In the genomic region with DNA sequence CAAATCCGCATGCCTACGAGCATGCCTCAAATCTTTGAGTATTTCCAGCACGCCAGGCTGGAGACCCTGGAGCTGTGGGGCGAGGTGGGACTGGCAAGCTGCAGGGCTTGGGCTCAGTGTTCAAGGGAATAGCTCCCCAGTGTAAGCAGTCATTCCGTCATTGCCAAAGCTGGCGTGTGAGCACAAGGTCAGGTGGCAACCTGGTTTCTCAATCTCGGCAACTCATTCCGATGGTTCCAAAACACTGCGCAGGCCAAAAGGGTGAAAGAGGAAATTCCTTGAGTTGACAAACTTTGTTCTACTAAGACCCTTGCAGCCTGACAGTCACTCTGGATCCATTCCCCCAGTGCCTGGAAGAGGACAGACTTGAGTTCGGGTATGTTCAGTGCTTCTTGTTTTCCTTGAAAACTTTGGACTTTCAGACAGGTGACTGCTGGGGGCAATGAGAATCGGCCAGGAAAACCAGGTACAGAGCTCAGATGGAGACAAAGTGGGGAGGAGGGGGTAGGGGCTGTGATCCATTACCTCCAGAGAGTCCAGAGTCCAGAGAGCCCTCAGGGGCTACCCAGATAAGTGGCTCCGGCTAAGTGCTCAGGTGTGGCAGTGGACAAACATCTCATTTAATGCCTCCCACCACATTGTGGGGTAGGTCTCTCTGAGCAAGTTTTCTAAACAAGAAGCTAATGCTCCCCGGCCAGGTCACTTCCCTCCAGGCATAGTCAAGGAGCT, we compare ENCODE assay signal across 15 mouse cellular contexts. TPM values are rescaled to one million over a fixed set of nuclear protein-coding genes. Genes with fewer than 3 reads are reported as not detected.
A peak's percentile ranks its signal among the peaks of the same experiment; 100 is the strongest.
DNase-seq lines count a peak whose midpoint lies in the region; ATAC-seq and TF ChIP-seq lines count a peak whose summit lies in the region.
"Had no signal": no experiment of that assay in that cellular context is flagged by ENCODE, and none has a peak within 500 bp of the region (broad histone marks: within the 10 kb centered on the region; RNA-seq: fewer than 3 reads in every experiment).

No protein-coding gene starts in this region.

- no peaks in the 10 kb centered on the region for H3K9me3 ChIP-seq in intestine, embryonic 15.5 days
- no peaks in the 10 kb centered on the region for H3K9me3 ChIP-seq in lung, postnatal 0 days (ENCODE audit: low read length)
- H3K9me3 ChIP-seq: forebrain, embryonic 10.5 days; hindbrain, embryonic 12.5 days; neural tube, embryonic 13.5 days had no signal

- H3K4me3 ChIP-seq in intestine, embryonic 15.5 days (replicated peaks): no peak overlapping the region
- H3K4me3 ChIP-seq in lung, postnatal 0 days (ENCODE audit: low read depth, low read length): no peak overlapping the region
- H3K4me3 ChIP-seq: forebrain, embryonic 10.5 days; hindbrain, embryonic 12.5 days; neural tube, embryonic 13.5 days had no signal

- 65% methylated on average over 13 of the region's 13 CpGs for WGBS in intestine, embryonic 15.5 days
- WGBS in lung, postnatal 0 days: 73% methylated on average over 13 of the region's 13 CpGs

- H3K27me3 ChIP-seq in intestine, embryonic 15.5 days (replicated peaks): no peaks in the 10 kb centered on the region
- no peaks in the 10 kb centered on the region for H3K27me3 ChIP-seq in lung, postnatal 0 days (replicated peaks; ENCODE audit: insufficient read depth, low read length)

- peak overlapping the region; percentile 42 for H3K27ac ChIP-seq in intestine, embryonic 15.5 days
- H3K27ac ChIP-seq in lung, postnatal 0 days (ENCODE audit: low read length): no peak overlapping the region
- H3K27ac ChIP-seq: forebrain, embryonic 10.5 days; hindbrain, embryonic 12.5 days; neural tube, embryonic 13.5 days had no signal

- no peak overlapping the region for H3K9ac ChIP-seq in intestine, embryonic 15.5 days
- no peak overlapping the region for H3K9ac ChIP-seq in lung, postnatal 0 days (replicated peaks; ENCODE audit: low read depth)
- H3K9ac ChIP-seq: hindbrain, embryonic 12.5 days; neural tube, embryonic 13.5 days had no signal

- no peak for TF ChIP-seq CTCF in lung, postnatal 0 days (IDR thresholded peaks at IDR 0.05)

- ATAC-seq in intestine, embryonic 15.5 days: peak; percentile 83
- ATAC-seq in lung, postnatal 0 days: no peak

- H3K4me1 ChIP-seq in intestine, embryonic 15.5 days (replicated peaks): peaks cover 11% of the 10 kb centered on the region; the same call in 1 of the 2 replicates
- H3K4me1 ChIP-seq in lung, postnatal 0 days (ENCODE audit: insufficient read depth, low read depth, low read length): no peaks in the 10 kb centered on the region
- H3K4me1 ChIP-seq: forebrain, embryonic 10.5 days; hindbrain, embryonic 12.5 days had no signal

- peak; percentile 50 to 59 for DNase-seq in heart, adult 18-20 months
- no peak for DNase-seq in heart, postnatal 4 days
- peak; percentile 79 for DNase-seq in adrenal gland, adult 8-10 months
- peak; percentile 31 for DNase-seq in lung, postnatal 0 days (ENCODE audit: low spot score)
- no peak for DNase-seq in spleen, postnatal 36 days (ENCODE audit: low spot score in 2 of 2)
- no peak for DNase-seq in frontal cortex, postnatal 36 days (ENCODE audit: low spot score in 2 of 2)
- no peak for DNase-seq in left cerebral cortex, adult 18-20 months (ENCODE audit: low spot score in 2 of 2)
- DNase-seq: cerebellum, adult 18-20 months; left cerebral cortex, postnatal 4 days had no signal

- H3K36me3 ChIP-seq in intestine, embryonic 15.5 days: no peaks in the 10 kb centered on the region
- no peaks in the 10 kb centered on the region for H3K36me3 ChIP-seq in lung, postnatal 0 days (ENCODE audit: insufficient read depth, low read length)
- H3K36me3 ChIP-seq: forebrain, embryonic 10.5 days; hindbrain, embryonic 12.5 days; neural tube, embryonic 13.5 days had no signal

- no peak for TF ChIP-seq EP300 in lung, postnatal 0 days (IDR thresholded peaks at IDR 0.05)

- peak overlapping the region; percentile 0; the same call in 1 of the 2 replicates for H3K4me2 ChIP-seq in intestine, embryonic 15.5 days (replicated peaks)
- H3K4me2 ChIP-seq in lung, postnatal 0 days (replicated peaks; ENCODE audit: low read depth, low read length): no peak overlapping the region
- H3K4me2 ChIP-seq: hindbrain, embryonic 12.5 days; neural tube, embryonic 13.5 days had no signal

RNA-seq across cellular contexts. Expression of gene A930018P22Rik, which starts 6.4 kb away (rescaled TPM):
- total RNA-seq in heart, adult 18-20 months (2021): under 1 TPM in 1 of 2 experiments, not detected in 1; 0.89 TPM
- total RNA-seq in heart, postnatal 4 days (2021): under 1 TPM; 0.68 to 0.69 TPM
- total RNA-seq in adrenal gland, adult 8-10 months (2022): 1 to 10 TPM in 1 of 4 experiments, under 1 TPM in 3; 0.48 to 1.9 (median 0.78) TPM
- 0.24 TPM in 1 of 2 replicates, not detected in the other for polyA plus RNA-seq in intestine, embryonic 15.5 days (2015; fragmentation: Nextera tagmentation; extraction: Ambion mirVana)
- polyA plus RNA-seq in lung, postnatal 0 days (2015; fragmentation: Nextera tagmentation; extraction: Ambion mirVana): 0.14 TPM in 1 of 2 replicates, not detected in the other
- total RNA-seq in left cerebral cortex, adult 18-20 months (2021): not detected
- total RNA-seq: left cerebral cortex, postnatal 4 days; megakaryocyte progenitor cell, adult 5-6 weeks had no signal
- polyA plus RNA-seq: forebrain, embryonic 10.5 days; hindbrain, embryonic 12.5 days had no signal

RNA-seq across cellular contexts. Expression of gene Cd59a, which starts 33.4 kb away (rescaled TPM):
- total RNA-seq in heart, adult 18-20 months (2021): 10 to 100 TPM; 46.8 to 57.9 TPM
- total RNA-seq in heart, postnatal 4 days (2021): 10 to 100 TPM; 28.1 to 31.9 TPM
- total RNA-seq in adrenal gland, adult 8-10 months (2022): 100 to 1,000 TPM in 2 of 4 experiments, 10 to 100 TPM in 2; 91.8 to 151 (median 104) TPM
- polyA plus RNA-seq in intestine, embryonic 15.5 days (2015; fragmentation: Nextera tagmentation; extraction: Ambion mirVana): 30.5 and 30.6 TPM in 2 replicates
- 32.4 and 33.2 TPM in 2 replicates for polyA plus RNA-seq in lung, postnatal 0 days (2015; fragmentation: Nextera tagmentation; extraction: Ambion mirVana)
- total RNA-seq in left cerebral cortex, adult 18-20 months (2021): 1 to 10 TPM; 3.9 to 6.2 TPM

RNA-seq across cellular contexts. Expression of gene Cd59b, which starts 59.3 kb away (rescaled TPM):
- 1 to 10 TPM; 2.9 to 3.7 TPM for total RNA-seq in heart, adult 18-20 months (2021)
- total RNA-seq in heart, postnatal 4 days (2021): 1 to 10 TPM; 1.2 to 1.8 TPM
- total RNA-seq in adrenal gland, adult 8-10 months (2022): 10 to 100 TPM; 10.7 to 13.2 (median 11.5) TPM
- polyA plus RNA-seq in intestine, embryonic 15.5 days (2015; fragmentation: Nextera tagmentation; extraction: Ambion mirVana): 5.9 and 6.7 TPM in 2 replicates
- 3.7 and 4.2 TPM in 2 replicates for polyA plus RNA-seq in lung, postnatal 0 days (2015; fragmentation: Nextera tagmentation; extraction: Ambion mirVana)
- total RNA-seq in left cerebral cortex, adult 18-20 months (2021): 1 to 10 TPM in 1 of 2 experiments, under 1 TPM in 1; 0.91 to 2.2 TPM
- polyA plus RNA-seq: C2C12 had no signal

Comparison
In these comparisons a context has a peak if more than half of its experiments do, and no peak if none do; other contexts are left out.
1. DNase-seq: peak in heart, adult 18-20 months (2 of 2), adrenal gland, adult 8-10 months (single experiment) and lung, postnatal 0 days (single experiment); none in heart, postnatal 4 days (single experiment), spleen, postnatal 36 days (0 of 2), frontal cortex, postnatal 36 days (0 of 2) and left cerebral cortex, adult 18-20 months (0 of 2).
2. RNA of gene Cd59a, which starts 33.4 kb away (total RNA-seq): 91.8 to 151 TPM in adrenal gland, adult 8-10 months, 46.8 to 57.9 TPM in heart, adult 18-20 months and 28.1 to 31.9 TPM in heart, postnatal 4 days; 3.9 to 6.2 TPM in left cerebral cortex, adult 18-20 months; every median in the first group is over 4 times any median in the second.